Mouse (Mus musculus) heart, adult 2 months (tissue): Measurements from ENCODE around the gene Crebl2. TPM values are rescaled to one million over a fixed set of nuclear protein-coding genes. Genes with fewer than 3 reads are reported as not detected.
A peak's percentile ranks its signal among the peaks of the same experiment; 100 is the strongest.

Experiments
- DNase-seq, 2 experiments: peaks; one replicate each; pipeline ENCODE4 v3.0.0; 2021
- H3K27ac ChIP-seq: fragments of 200-600 bp; 2 replicates; pipeline ENCODE4 v1.8.1; 2022
- H3K27me3 ChIP-seq: fragments of 200-500 bp; 2 replicates; pipeline ENCODE4 v1.6.1; 2012; ENCODE audit warnings: mild to moderate bottlenecking, low read length, inconsistent platforms, mixed read lengths; ENCODE audit not compliant: control insufficient read depth, insufficient read depth
- H3K36me3 ChIP-seq: fragments of 200-500 bp; 2 replicates; pipeline ENCODE4 v1.6.1; 2012; ENCODE audit warnings: low read length, inconsistent platforms; ENCODE audit not compliant: control insufficient read depth, insufficient read depth
- H3K4me1 ChIP-seq: fragments of 200-500 bp; 2 replicates; pipeline ENCODE4 v1.6.1; 2011; ENCODE audit warnings: low read length; ENCODE audit not compliant: control insufficient read depth, insufficient read depth
- H3K4me3 ChIP-seq: fragments of 200-600 bp; 2 replicates; pipeline ENCODE4 v1.8.1; 2022
- H3K79me2 ChIP-seq: fragments of 200-500 bp; replicated peaks from 2 replicates; pipeline ENCODE4 v1.6.1; 2012; ENCODE audit warnings: mild to moderate bottlenecking, inconsistent platforms, low read length, moderate library complexity, mixed read lengths; ENCODE audit not compliant: control insufficient read depth, insufficient read depth
- H3K9ac ChIP-seq: fragments of 200-500 bp; 2 replicates; pipeline ENCODE4 v1.6.1; 2012; ENCODE audit warnings: low read depth, mild to moderate bottlenecking, control low read depth, inconsistent platforms, low read length, mixed read lengths
- CTCF ChIP-seq: fragments of 200-600 bp; IDR thresholded peaks from 2 replicates; pipeline ENCODE4 v1.8.1; 2022; ENCODE audit warnings: antibody characterized with exemption, mild to moderate bottlenecking, moderate library complexity
- EP300 ChIP-seq: fragments of 200-500 bp; IDR thresholded peaks from 2 replicates; pipeline ENCODE4 v1.6.1; 2011; ENCODE audit warnings: low read depth, low read length, control low read depth; ENCODE audit not compliant: insufficient read depth
- POLR2A ChIP-seq: fragments of 200-500 bp; IDR thresholded peaks from 2 replicates; pipeline ENCODE4 v1.6.1; 2011; ENCODE audit warnings: mild to moderate bottlenecking, low read depth, low read length, control low read depth; ENCODE audit not compliant: insufficient read depth
- WGBS: fragments of 180-500 bp; shearing (Covaris S2); methylation state at CpG from one replicate; pipeline ENCODE4 v1.1.7; 2018; 5-methylcytosine and 5-hydroxymethylcytosine counted together
- intact Hi-C: fragments of 180-260 bp; cut with DNase I; formaldehyde crosslinking; loops from one replicate; pipeline ENCODE4 v1.15.1; 2025
- polyA plus RNA-seq: library from polyadenylated mRNA; depleted of rRNA; stranded (reverse); fragments of >200 nt; gene quantifications from 2 replicates; pipeline ENCODE4 v1.2.3, GENCODE M21; 2012
- total RNA-seq, 2 experiments: library from RNA; stranded (reverse); gene quantifications; 2 replicates each; pipeline ENCODE4 v1.2.3; 2021

The Crebl2 gene
- total and polyA plus RNA-seq, 3 experiments, result 9.2 to 16.2 (median 12.2) TPM

- intact Hi-C loops, result loop anchor here (1.0 kb wide), 1 partner anchor 62 kb away; no protein-coding TSS in a partner anchor
- TF ChIP-seq POLR2A (no peak), EP300 (no peak), CTCF (no peak)
- Histone ChIP-seq H3K4me1 (no peaks in the 10 kb centered on the region), H3K27ac (peak overlapping the region; percentile 99), H3K9ac (peak overlapping the region; percentile 69; the same call in 1 of the 2 replicates), H3K27me3 (no peaks in the 10 kb centered on the region), H3K79me2 (no peaks in the 10 kb centered on the region), H3K4me3 (peak overlapping the region; percentile 77; the same call in 1 of the 2 replicates), H3K36me3 (no peaks in the 10 kb centered on the region)
- WGBS, result 38% methylated on average over 15 of the region's 15 CpGs
- DNase-seq, result no peak
Measured at GRCm38 (mm10) chr6:134896570-134897436, 66.8 kb downstream of the Crebl2 start.

- intact Hi-C loops, result loop anchor here (1.0 to 2.0 kb wide), 3 partner anchors 19 to 67 kb away; partner anchors contain the start of gene Crebl2
- H3K27me3 ChIP-seq, result no peaks in the 10 kb centered on the region
- H3K9ac ChIP-seq, result peak overlapping the region; percentile 84
- H3K27ac ChIP-seq, result peak overlapping the region; percentile 99
- DNase-seq, result peak; percentile 97 to 99
- H3K4me3 ChIP-seq, result peak overlapping the region; percentile 77
- no peaks in the 10 kb centered on the region for H3K4me1 ChIP-seq
- no peaks in the 10 kb centered on the region for H3K36me3 ChIP-seq
- H3K79me2 ChIP-seq, result no peaks in the 10 kb centered on the region
- TF ChIP-seq CTCF (no peak), EP300 (0 out of 2 replicates have a peak, but pooled peaks have one; percentile 40), POLR2A (peak; percentile 97)
- WGBS, result under 1% methylated on average over 38 of the region's 38 CpGs
Measured at GRCm38 (mm10) chr6:134897443-134898094, 67.6 kb downstream of the Crebl2 start.

- Histone ChIP-seq H3K4me3 (peak within 1 kb of the TSS; percentile 77), H3K79me2 (no peaks in the 10 kb centered on the region), H3K27ac (peak within 1 kb of the TSS; percentile 99), H3K36me3 (no peaks in the 10 kb centered on the region), H3K9ac (peak within 1 kb of the TSS; percentile 85), H3K4me1 (no peaks in the 10 kb centered on the region), H3K27me3 (no peaks in the 10 kb centered on the region)
- TF ChIP-seq POLR2A (peak; percentile 99), CTCF (peak; percentile 33; the same call in 1 of the 2 replicates), EP300 (peak; percentile 64; the same call in 1 of the 2 replicates)
- peak; percentile 94 to 95 for DNase-seq
- intact Hi-C loops, result loop anchor here (1.0 to 2.0 kb wide), 3 partner anchors 18 to 68 kb away; partner anchors contain the start of gene Crebl2
- WGBS, result under 1% methylated on average over 51 of the region's 51 CpGs
Measured at GRCm38 (mm10) chr6:134898095-134898965, 68.4 kb downstream of the Crebl2 start, which contains the start of gene Gpr19. TSS of gene Gpr19 (minus strand) at chr6:134898578.

- WGBS, result 73% methylated on average over 4 of the region's 4 CpGs
- no peak overlapping the region for H3K9ac ChIP-seq
- intact Hi-C loops, result no loop called here
Measured at GRCm38 (mm10) chr6:134903368-134903767, 73.4 kb downstream of the Crebl2 start.

More at GRCm38 (mm10) chr6:134903368-134903767, 73.4 kb downstream of the Crebl2 start:
- TF ChIP-seq EP300, result no peak
- TF ChIP-seq POLR2A, result no peak
- TF ChIP-seq CTCF, result no peak
- Histone ChIP-seq H3K4me1 (no peaks in the 10 kb centered on the region), H3K27ac (no peak overlapping the region), H3K27me3 (no peaks in the 10 kb centered on the region), H3K79me2 (no peaks in the 10 kb centered on the region), H3K4me3 (no peak overlapping the region), H3K36me3 (no peaks in the 10 kb centered on the region)
- DNase-seq, result no peak
